Mouse (Mus musculus): Measurements from ENCODE around the gene Pepd. TPM values are rescaled to one million over a fixed set of nuclear protein-coding genes. Genes with fewer than 3 reads are reported as not detected.

Gene Pepd
- polyA plus RNA-seq, 1 experiment from 2014 or later: 73.9 TPM

- H3K27ac ChIP-seq (replicated peaks): peak overlapping the region; percentile 96
- peak; percentile 62 for DNase-seq (ENCODE audit: low spot score)
- peak overlapping the region; percentile 98 for H3K4me3 ChIP-seq
- peaks cover 15% of the 10 kb centered on the region for H3K36me3 ChIP-seq
- under 1% methylated on average over 77 of the region's 77 CpGs for WGBS
- H3K27me3 ChIP-seq (ENCODE audit: low read depth, poor library complexity, severe bottlenecking): peaks cover 7% of the 10 kb centered on the region; the same call in 1 of the 2 replicates
- H3K4me1 ChIP-seq: peaks cover 22% of the 10 kb centered on the region
- H3K9me3 ChIP-seq (replicated peaks): no peaks in the 10 kb centered on the region
Observed at GRCm38 (mm10) chr7:35055619-35056435, 143.6 kb downstream of the Pepd start.

DNA sequence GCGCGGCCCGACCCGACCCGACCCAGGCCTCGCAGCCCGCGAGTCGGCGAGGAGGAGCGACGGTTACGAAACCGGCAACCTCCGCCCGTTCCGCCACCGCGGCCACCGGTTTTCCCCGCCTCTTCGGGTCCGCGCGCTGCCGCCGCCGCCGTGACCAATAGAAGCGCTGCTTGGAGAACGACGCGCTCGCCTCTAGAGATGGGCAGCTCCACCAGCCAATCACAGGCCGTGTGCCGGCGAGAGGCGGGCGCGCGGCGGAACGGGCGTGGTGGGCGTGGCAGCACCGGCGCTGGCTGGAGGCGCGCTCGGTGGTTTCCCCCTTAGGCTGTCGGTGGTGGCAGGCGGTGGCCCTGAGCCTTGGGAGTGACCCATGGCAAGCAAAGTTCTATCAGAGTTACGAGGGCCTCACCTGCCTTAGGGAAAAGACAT is 144.3 kb downstream of the Pepd start, which contains the start of gene Cebpg:
Cebpg (minus strand) TSS at position 138 of the 429 bp plus-strand sequence.
- whole genome bisulfite sequencing: under 1% methylated on average over 53 of the region's 53 CpGs

DNA sequence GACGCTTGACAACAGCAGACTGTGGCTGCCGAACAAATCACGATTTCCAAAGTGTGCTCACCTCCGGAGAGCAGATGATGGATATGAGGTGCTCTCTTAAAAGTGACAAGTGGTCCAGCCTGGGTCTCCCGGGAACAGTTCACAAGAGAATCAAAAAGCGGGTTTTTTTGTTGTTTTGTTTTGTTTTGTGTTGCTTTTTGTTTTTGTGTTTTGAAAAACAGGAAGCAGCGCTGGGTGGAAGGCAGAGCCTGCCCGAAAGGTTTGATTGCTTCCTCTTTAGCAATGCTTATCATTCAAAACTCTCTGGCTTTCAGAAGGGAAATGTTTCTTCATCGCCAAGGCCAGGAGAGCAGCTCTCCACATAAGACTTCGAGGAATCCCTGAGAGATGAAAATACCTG is 144.8 kb downstream of the Pepd start:
- WGBS: 35% methylated on average over 10 of the region's 10 CpGs
- peaks cover 7% of the 10 kb centered on the region; the same call in 1 of the 2 replicates for H3K27me3 ChIP-seq (ENCODE audit: low read depth, poor library complexity, severe bottlenecking)
- DNase-seq (ENCODE audit: low spot score): no peak
- H3K27ac ChIP-seq (replicated peaks): peak overlapping the region; percentile 96
- peak overlapping the region; percentile 98 for H3K4me3 ChIP-seq
- peaks cover 22% of the 10 kb centered on the region for H3K4me1 ChIP-seq
- H3K36me3 ChIP-seq: peaks cover 9% of the 10 kb centered on the region; the same call in 1 of the 2 replicates
- H3K9me3 ChIP-seq (replicated peaks): no peaks in the 10 kb centered on the region

More for the DNA sequence above, 144.3 kb downstream of the Pepd start, which contains the start of gene Cebpg:
- peaks cover 22% of the 10 kb centered on the region for H3K4me1 ChIP-seq
- DNase-seq (ENCODE audit: low spot score): peak; percentile 93
- H3K9me3 ChIP-seq (replicated peaks): no peaks in the 10 kb centered on the region
- peak within 1 kb of the TSS; percentile 98 for H3K4me3 ChIP-seq
- peaks cover 9% of the 10 kb centered on the region; the same call in 1 of the 2 replicates for H3K36me3 ChIP-seq
- peak within 1 kb of the TSS; percentile 96 for H3K27ac ChIP-seq (replicated peaks)
- H3K27me3 ChIP-seq (ENCODE audit: low read depth, poor library complexity, severe bottlenecking): peaks cover 7% of the 10 kb centered on the region; the same call in 1 of the 2 replicates

DNA sequence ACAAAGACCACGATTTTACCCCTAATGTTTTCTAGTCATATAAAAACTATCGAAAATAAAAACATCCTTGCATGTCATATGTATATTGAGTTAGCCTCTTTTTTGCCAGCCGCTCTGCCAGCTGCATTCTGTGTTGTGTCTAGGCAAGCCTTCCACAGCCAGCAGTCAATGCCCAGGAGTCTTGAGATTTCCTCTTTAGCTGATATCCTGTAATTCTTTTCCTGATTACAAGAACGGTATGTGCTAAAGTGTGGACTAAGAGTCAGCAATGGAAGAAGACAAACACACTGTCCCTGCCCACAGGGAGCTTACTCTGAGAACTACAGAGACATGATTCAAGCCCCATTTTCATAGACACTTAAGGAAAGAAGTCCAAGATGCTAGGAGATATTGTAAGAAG is 145.4 kb downstream of the Pepd start:
- Histone ChIP-seq H3K27me3 (ENCODE audit: low read depth, poor library complexity, severe bottlenecking) (peaks cover 7% of the 10 kb centered on the region; the same call in 1 of the 2 replicates), H3K4me3 (no peak overlapping the region), H3K36me3 (peaks cover 7% of the 10 kb centered on the region; the same call in 1 of the 2 replicates), H3K4me1 (peaks cover 22% of the 10 kb centered on the region), H3K27ac (replicated peaks) (no peak overlapping the region), H3K9me3 (replicated peaks) (no peaks in the 10 kb centered on the region)
- 87% methylated on average over 4 of the region's 4 CpGs for WGBS
- no peak for DNase-seq (ENCODE audit: low spot score)

DNA sequence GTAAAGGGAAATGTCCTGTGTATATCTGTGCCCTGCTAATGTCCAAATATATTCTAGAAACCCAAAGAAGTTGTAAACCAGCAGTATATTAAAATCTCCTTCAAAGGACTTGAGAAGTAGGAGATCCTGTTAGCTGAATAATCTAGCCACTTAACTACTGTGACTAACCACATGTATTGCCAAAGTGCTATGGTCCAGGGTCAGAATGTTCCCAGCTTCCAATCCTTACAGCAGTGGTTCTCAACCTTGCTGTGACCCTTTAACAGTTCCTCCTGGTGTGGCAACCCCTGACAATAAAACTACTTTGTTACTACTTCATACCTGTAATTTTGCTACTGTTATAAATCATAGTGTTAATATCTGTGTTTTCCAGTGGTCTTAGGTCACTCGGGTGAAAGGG is 146.2 kb downstream of the Pepd start:
- Histone ChIP-seq H3K27me3 (ENCODE audit: low read depth, poor library complexity, severe bottlenecking) (peaks cover 7% of the 10 kb centered on the region; the same call in 1 of the 2 replicates), H3K4me3 (no peak overlapping the region), H3K36me3 (no peaks in the 10 kb centered on the region; the same call in 1 of the 2 replicates), H3K4me1 (peaks cover 22% of the 10 kb centered on the region), H3K27ac (replicated peaks) (no peak overlapping the region), H3K9me3 (replicated peaks) (no peaks in the 10 kb centered on the region)
- 78% methylated on average over 1 of the region's 1 CpGs for WGBS
- no peak for DNase-seq (ENCODE audit: low spot score)

DNA sequence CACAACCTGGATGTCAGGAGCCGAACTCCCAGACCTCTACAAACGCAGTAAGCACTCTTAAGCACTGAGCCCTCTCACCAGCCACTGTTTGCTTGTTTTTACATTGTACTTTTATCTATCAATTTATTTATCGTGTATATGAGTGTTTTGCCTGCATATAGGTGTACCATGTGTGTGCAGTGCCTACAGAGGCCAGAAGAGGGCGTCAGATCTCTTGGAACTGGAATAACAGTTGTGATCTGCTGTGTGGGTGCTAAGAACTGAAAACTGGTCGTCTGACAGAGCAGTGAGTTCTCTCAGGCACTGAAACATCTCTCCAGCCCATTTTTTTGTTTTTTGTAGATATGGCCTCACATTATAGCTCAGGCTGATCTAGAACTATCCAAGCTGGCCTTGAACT is 147.3 kb downstream of the Pepd start:
- Histone ChIP-seq H3K9me3 (replicated peaks) (no peaks in the 10 kb centered on the region), H3K27ac (replicated peaks) (no peak overlapping the region), H3K36me3 (no peaks in the 10 kb centered on the region), H3K4me1 (peaks cover 18% of the 10 kb centered on the region), H3K4me3 (no peak overlapping the region), H3K27me3 (ENCODE audit: low read depth, poor library complexity, severe bottlenecking) (peaks cover 7% of the 10 kb centered on the region; the same call in 1 of the 2 replicates)
- DNase-seq (ENCODE audit: low spot score): no peak
- WGBS: 74% methylated on average over 5 of the region's 5 CpGs

GRCm38 (mm10) chr7:35064286-35065258 is 152.4 kb downstream of the Pepd start:
- Histone ChIP-seq H3K27me3 (ENCODE audit: low read depth, poor library complexity, severe bottlenecking) (no peaks in the 10 kb centered on the region), H3K4me3 (no peak overlapping the region), H3K4me1 (peaks cover 16% of the 10 kb centered on the region), H3K9me3 (replicated peaks) (peaks cover 6% of the 10 kb centered on the region; the same call in 1 of the 2 replicates), H3K27ac (replicated peaks) (no peak overlapping the region), H3K36me3 (no peaks in the 10 kb centered on the region)
- no peak for DNase-seq (ENCODE audit: low spot score)
- 84% methylated on average over 14 of the region's 14 CpGs for WGBS

DNA sequence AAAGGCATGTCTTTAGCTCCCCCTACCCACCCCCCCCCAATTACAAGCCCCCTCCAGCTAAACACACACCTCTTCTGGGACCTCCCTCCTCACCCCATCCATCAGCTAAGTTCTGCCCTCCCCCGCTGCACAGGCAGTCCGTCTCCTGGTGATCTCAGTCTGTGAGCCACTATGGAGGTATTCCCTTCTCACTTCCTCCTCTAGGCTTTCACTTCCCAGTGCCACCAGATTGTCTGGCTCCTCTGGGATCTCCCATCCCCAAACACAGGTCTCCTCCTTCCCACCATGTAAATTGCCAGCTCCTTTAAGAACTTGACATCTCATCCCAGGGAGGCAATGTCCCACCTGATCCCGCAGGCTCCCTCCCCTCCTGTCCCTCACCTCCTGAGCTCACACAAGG is 153.8 kb downstream of the Pepd start:
- Histone ChIP-seq H3K27me3 (ENCODE audit: low read depth, poor library complexity, severe bottlenecking) (no peaks in the 10 kb centered on the region), H3K9me3 (replicated peaks) (peaks cover 6% of the 10 kb centered on the region; the same call in 1 of the 2 replicates), H3K27ac (replicated peaks) (no peak overlapping the region), H3K4me1 (peaks cover 16% of the 10 kb centered on the region), H3K36me3 (no peaks in the 10 kb centered on the region), H3K4me3 (no peak overlapping the region)
- no peak for DNase-seq (ENCODE audit: low spot score)
- 76% methylated on average over 3 of the region's 3 CpGs for WGBS

- peak; percentile 42 for DNase-seq (ENCODE audit: low spot score)
- WGBS: 61% methylated on average over 8 of the region's 8 CpGs
- H3K4me1 ChIP-seq: peaks cover 16% of the 10 kb centered on the region
- H3K27ac ChIP-seq (replicated peaks): 0 out of 2 replicates have a peak overlapping the region, but pooled peaks have one; percentile 23
- no peaks in the 10 kb centered on the region for H3K27me3 ChIP-seq (ENCODE audit: low read depth, poor library complexity, severe bottlenecking)
- H3K36me3 ChIP-seq: no peaks in the 10 kb centered on the region
- peaks cover 6% of the 10 kb centered on the region; the same call in 1 of the 2 replicates for H3K9me3 ChIP-seq (replicated peaks)
- no peak overlapping the region for H3K4me3 ChIP-seq
Observed at GRCm38 (mm10) chr7:35066640-35067212, 154.5 kb downstream of the Pepd start.

DNA sequence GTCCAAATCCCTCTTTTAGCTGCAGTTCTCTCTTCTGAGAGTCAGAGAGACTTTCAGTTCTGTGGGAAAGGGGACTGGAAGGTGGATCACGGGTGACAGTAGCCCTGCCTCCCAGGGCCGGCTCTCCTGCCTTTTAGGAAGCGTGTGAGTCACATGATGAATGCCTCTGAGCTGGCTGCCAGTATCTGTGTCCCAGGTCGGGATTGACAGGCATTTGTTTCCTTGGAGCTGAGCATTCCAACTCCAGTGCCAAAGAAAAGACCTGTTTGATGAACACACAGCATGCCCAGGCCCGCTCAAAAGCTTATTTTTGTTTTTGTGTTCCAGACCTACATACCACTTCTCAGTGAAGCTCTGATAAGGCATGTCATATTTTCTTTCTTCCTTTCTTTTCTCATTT is 164.5 kb downstream of the Pepd start:
- H3K27ac ChIP-seq (replicated peaks): no peak overlapping the region
- H3K4me3 ChIP-seq: no peak overlapping the region
- H3K27me3 ChIP-seq (ENCODE audit: low read depth, poor library complexity, severe bottlenecking): no peaks in the 10 kb centered on the region
- 0 out of 2 replicates have a peak, but pooled peaks cover 9% of the 10 kb centered on the region for H3K4me1 ChIP-seq
- H3K36me3 ChIP-seq: no peaks in the 10 kb centered on the region
- H3K9me3 ChIP-seq (replicated peaks): no peaks in the 10 kb centered on the region
- no peak for DNase-seq (ENCODE audit: low spot score)
- 60% methylated on average over 5 of the region's 5 CpGs for WGBS

DNA sequence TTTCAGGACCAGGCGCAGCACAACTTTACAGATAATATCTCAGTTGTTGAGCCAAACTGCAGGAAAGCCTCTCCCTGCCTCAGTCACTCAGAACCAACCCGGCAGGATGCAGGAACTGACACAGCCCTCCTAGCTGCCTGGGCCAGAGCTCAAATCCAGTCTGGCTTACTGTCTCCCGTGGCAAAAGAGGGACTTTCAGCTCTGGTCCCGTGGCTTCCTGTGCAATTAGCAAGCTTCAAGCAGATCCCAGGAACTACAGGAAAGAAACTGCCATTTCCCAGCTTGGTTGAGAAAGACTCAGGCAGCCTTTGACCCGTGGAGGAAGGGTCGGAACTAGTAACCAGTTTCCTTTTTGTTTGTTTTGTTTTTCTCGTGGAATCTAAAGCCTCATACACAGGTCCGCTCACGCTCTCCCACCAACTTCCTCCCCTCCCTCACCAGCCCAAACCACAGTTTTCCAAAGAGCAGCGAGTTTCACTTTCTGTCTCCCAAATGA is 168.7 kb downstream of the Pepd start:
- Histone ChIP-seq H3K4me3 (no peak overlapping the region), H3K36me3 (no peaks in the 10 kb centered on the region), H3K4me1 (peaks cover 11% of the 10 kb centered on the region; the same call in 1 of the 2 replicates), H3K9me3 (replicated peaks) (no peaks in the 10 kb centered on the region), H3K27me3 (ENCODE audit: low read depth, poor library complexity, severe bottlenecking) (0 out of 2 replicates have a peak, but pooled peaks cover 9% of the 10 kb centered on the region), H3K27ac (replicated peaks) (no peak overlapping the region)
- 47% methylated on average over 10 of the region's 10 CpGs for WGBS
- no peak for DNase-seq (ENCODE audit: low spot score)
